Mouse (Mus musculus) liver, embryonic 14.5 days (tissue): ENCODE measurements around the gene Jun.

Source experiments
- CTCF ChIP-seq: IDR thresholded peaks from 2 replicates; pipeline ENCODE4 v1.5.1; 2016; ENCODE audit warnings: antibody characterized with exemption, low read depth, control low read depth
- EP300 ChIP-seq: IDR thresholded peaks from 2 replicates; pipeline ENCODE4 v1.6.1; 2016; ENCODE audit warnings: antibody characterized with exemption, low read depth

DNA sequence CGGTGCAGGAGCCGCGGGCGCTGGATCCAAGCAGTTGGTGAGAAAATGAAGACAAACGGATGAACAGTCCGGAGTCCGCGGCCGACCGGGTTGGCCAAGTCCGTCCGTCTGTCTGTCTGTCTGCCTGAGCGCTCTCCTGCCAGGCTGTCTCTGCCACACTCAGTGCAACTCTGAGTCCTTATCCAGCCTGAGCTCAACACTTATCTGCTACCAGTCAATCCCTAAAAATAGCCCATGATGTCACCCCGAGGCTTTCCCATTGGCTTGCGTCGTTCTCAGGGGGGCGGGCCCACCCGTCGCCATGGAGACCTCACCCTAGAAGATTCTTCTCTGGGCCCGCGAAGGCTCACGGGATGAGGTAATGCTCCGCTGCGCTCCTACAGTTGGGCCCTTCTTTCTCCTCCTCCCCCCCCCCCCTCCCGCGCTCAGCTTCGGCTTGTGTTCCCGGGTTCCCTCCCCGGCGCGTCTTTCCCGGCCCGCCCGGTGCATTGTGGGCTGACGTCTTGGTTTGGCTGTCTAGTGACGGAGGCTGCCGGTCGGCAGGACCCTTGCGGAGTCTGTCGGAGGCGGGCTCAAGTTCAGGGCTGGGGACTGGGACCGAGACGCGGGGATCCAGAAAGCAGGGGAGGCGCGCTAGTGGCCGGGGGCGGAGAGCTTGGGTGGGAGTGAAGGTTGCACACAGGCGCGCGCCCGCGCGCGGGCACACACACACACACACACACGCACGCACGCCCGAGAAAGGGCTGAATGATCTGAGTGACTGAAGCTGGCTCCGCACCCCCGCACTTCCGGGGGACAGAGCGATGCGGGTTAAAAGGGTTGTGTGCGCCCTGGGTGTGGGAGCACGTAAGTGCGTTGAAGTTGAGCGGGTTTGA, at the start of gene Jun:
- TF ChIP-seq CTCF: no peak
- 0 out of 2 replicates have a peak, but pooled peaks have one; percentile 6 for TF ChIP-seq EP300
